Mouse (Mus musculus) cerebellum, adult (tissue): ENCODE measurements around the gene Cd180.

ENCODE experiments used
- ATAC-seq: cut with Nextera tagmentation; 2 replicates; pipeline ENCODE4 v1.9.2; 2017; ENCODE audit warnings: mild to moderate bottlenecking, moderate library complexity, mixed read lengths; ENCODE audit not compliant: insufficient number of reproducible peaks, low FRiP score, low TSS enrichment

Gene Cd180

GRCm38 (mm10) chr13:102773169-102773568 lies 79.8 kb downstream of the Cd180 start:
- ATAC-seq: no peak

- no peak for ATAC-seq
Observed at GRCm38 (mm10) chr13:102774786-102775201, 81.4 kb downstream of the Cd180 start.

- ATAC-seq: no peak
Observed at GRCm38 (mm10) chr13:102775506-102775905, 82.1 kb downstream of the Cd180 start.

- ATAC-seq: no peak
Observed at GRCm38 (mm10) chr13:102778859-102779258, 85.5 kb downstream of the Cd180 start.

- ATAC-seq: no peak
Observed at GRCm38 (mm10) chr13:102779275-102779674, 85.9 kb downstream of the Cd180 start.

- ATAC-seq: no peak
Observed at GRCm38 (mm10) chr13:102783531-102784310, 90.4 kb downstream of the Cd180 start.

GRCm38 (mm10) chr13:102786666-102787230 lies 93.4 kb downstream of the Cd180 start:
- ATAC-seq: no peak
